Mouse (Mus musculus): Measurements from ENCODE around the gene Timp2.
"Not testable (repeated sequence)": the region's sequence is repeated elsewhere in the genome, so short reads cannot be mapped to it uniquely, and the experiment has no call there.

The Timp2 gene

GRCm38 (mm10) chr11:118330777-118331176, 24.8 kb downstream of the Timp2 start:
- no peak for DNase-seq

DNA sequence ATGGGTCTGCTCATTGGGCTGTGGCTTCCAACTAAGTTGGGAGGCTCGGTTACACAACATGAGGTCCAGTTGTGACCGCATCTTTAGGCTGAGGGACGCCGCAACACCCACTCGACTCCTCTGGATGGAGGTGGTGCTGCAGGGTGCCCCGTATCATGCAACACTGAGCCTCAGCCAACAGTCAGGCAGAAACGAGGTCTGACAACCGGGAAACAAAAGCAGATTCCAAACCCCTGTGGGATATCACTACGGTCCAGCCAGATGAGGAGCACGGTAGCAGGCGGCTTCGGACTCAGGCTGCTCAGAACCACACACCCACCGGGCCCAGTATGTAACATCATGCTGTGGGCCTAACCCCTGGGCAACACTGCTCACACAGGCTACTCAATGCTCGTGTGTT, 25.2 kb downstream of the Timp2 start:
- no peak for DNase-seq

DNA sequence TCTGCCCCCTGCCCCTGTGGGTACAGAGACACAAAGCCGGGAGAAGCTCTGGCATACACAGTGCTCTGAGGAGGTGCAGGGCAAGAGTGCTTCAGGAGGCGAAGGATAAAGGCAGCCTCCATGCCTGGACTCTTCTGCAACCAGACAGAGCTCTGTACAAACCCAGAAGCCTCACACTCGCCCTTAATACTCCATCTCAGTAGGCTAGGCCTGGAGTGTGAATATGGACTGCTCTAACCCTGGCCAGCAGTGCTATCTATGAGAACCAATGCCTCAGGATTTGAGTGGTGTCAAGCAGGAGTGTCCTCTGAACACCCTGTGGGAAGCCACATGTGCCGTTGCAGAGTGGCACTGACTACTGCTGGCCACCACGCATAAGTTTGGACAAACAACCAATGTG, 26.6 kb downstream of the Timp2 start:
- no peak for DNase-seq

- no peak for DNase-seq
Measured at GRCm38 (mm10) chr11:118328511-118328910, 27.0 kb downstream of the Timp2 start.

DNA sequence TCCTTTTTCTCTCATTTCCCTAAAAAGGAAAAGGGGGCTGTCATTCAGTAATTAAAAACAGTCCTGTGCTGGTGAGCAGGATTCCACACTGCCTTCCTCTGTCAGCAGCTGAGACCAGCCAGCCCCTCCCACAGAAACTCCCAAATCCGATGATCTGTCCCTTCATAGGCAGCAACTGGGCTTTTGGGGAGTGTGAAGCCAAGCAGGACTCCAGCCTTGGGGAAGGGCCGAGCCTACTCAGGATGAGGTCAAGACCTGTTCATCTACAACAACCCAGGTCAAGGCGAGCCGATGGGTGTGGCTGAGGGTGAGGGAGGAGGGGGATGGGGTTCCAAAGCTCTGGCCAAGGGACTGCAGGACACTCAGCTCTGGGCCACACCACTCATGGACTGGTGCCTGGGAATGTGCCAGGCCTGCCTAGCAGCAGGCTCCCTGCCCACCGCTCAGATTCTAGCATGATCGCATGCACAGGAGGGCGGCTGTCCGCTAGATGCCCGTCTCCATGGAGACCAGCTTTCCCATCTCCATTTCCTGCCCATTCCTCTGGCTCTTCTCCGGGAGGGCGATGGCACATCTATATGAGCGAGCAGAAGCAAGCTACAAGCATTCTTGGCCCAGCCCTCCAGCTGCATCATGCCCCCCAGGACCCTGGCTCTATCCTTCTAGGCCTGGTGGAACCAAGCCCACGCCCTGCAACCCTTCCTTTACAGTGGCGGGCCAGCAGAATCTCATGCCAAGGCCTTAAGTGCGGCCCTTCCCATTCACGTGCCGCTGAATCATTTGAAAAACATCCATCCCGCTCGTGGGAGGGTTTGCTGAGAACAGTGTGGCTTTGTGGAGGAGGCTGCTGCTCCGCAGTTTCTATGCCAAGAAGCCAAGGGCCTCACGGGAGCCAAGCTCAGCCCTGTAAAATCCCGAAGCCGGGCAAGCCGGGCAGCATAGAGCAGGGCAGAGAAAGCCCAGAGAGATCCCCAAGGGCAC, 28.3 kb downstream of the Timp2 start:
- peak; percentile 50 for DNase-seq

DNA sequence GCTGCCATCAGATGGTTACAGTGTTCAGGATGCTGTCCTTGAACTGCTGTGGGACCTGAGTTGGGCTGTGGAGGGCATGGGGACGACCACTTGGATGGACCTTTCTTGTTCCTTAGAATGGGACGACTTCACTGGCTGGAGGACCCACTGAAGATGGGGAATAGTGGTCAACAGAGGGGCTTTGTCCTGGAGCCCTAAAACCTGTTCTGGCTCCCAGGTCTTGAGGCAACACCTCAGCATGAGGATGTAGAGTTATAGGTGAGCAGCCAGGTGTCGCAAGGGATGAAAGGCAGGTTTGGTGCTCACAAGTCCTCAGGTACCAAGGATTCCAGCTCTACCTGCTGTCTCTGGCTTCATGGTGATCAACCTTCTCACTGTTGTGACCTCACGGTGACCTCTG, 29.0 kb downstream of the Timp2 start:
- DNase-seq = no peak

DNA sequence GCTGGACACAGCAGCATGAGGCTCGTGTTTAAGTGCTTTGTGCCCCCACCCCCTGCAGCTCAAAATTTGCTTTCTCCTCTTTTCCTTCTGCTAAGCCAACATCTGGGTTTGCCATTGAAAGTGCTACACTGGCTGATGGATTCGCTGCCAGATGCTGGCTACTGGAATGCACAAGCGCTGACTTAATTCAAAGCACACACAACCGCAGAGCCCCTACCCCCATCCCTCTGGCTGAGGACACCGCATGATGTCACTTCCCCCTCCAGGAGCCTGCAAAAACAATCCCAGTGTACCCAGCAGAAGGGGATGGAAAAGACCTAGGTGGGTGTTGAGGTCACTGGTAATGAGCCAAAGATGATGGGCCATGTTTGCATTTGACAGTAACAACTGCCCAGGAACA, 31.0 kb downstream of the Timp2 start:
- no peak for DNase-seq

GRCm38 (mm10) chr11:118323974-118324373, 31.6 kb downstream of the Timp2 start:
- DNase-seq = no peak

GRCm38 (mm10) chr11:118322647-118323046, 32.9 kb downstream of the Timp2 start:
- DNase-seq = no peak

DNA sequence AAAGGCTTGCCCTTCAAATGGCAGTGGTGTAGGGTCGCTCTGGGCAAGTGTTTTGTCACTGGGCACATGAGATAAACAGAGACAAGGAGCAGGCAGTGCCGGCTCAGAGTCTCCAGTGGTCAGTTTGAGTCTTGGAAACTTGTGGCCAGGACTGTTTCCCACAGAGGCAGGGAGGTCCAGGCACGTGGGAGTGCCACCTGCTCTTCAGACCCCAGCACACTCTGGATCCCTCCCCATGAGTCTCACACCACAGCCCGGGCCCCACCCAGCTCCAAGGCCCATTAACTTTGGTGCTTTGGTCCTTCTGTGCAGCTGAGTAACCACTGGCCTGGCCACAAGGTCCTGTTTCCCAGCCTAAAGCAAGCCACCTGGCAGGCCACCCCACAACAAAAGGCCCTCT, 33.6 kb downstream of the Timp2 start:
- DNase-seq = no peak

DNA sequence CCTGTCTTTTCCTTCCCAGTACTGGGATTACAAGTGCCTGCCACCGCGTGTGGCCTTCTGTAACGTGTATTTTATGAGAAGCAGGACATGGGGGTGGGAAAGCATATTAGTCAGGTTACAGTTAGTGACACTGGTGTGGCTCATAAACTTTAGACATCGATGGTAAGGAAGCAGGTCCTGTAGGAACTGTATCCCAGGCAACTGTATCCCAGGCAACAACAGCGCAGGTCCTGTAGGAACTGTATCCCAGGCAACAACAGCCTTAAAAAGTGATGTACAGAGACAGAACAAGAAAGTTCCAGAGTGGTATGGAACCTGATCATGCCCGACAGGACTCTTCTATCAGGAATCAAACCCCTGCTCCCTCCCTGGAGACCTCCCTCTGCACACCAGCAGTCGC, 34.0 kb downstream of the Timp2 start:
- DNase-seq = no peak

DNA sequence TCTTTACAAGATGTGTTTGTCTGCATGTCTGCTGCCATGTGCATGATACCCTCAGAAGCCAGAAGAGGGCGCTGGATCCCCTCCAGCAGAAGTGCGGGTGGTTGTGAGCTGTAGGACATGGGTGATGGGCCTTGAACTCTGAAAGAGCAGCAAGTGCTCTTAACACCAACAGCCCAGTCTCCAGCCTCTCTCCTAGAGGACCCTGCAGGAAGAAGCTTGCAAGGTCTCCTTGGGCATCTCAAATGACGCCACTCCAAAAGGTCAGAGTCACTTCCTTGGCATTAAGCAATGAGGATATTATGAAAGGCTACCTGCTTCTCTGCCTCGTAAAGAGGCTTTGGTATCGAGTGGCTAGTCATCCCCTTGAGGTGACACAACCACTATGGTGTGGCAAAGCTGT, 36.9 kb downstream of the Timp2 start:
- no peak for DNase-seq

GRCm38 (mm10) chr11:118317129-118317528, 38.4 kb downstream of the Timp2 start:
- DNase-seq = peak; percentile 29

DNA sequence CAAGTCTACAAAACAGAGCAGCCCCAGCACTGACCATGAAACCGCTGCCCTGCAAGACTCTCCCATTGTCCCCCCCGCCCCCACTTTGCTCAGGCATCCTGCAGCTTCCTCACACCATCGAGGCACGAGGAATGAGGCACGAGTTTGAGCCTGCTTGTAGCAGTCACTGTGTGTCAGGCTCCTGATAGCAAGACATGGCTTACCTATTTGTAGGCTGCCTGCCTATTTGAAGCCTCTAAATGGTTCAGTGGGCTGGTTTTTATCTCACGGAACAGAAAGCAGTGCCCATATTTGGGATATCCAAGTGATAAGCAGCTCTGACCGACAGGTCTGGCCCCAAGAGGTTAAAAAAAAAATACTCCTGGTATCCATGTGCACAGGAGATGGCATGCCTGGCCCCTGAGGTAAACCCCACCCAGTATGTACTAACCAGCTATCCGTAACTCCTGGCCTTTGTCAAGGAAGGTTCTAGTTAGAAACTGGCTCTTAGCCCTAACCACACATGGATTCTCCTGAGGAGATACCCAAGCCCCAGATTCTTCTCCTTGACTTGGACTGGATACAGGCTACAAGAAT, 39.2 kb downstream of the Timp2 start:
- no peak for DNase-seq

DNA sequence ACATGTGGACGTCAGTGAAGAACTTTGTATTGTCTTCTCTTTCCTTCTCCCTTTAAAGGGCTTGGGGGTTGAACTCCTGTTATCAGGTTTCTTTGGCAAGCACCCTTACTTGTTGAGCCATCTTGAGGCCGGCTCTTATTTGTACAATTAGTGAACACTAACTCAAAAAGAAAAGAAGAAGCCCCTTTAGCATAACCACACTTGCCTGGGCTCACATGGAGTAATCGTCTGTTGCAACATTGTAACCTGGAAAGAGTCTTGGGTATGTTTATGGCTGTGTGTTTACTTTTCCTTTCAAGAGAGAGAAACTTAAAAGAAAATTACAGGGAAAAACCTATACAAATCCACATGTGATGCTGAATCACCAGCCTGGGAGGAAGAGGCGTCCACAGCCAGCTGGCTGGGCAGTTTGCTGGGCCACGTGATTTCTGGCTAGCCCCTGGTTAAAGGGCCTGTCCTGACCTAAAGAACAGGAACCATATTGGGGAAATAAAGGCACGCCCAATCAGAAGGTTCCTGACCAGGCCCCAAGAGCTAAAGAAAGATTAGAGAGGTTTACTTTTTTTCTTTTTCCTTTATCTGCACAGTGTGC, 43.3 kb downstream of the Timp2 start:
- no peak for DNase-seq

GRCm38 (mm10) chr11:118307962-118308361, 47.6 kb downstream of the Timp2 start:
- DNase-seq = not testable (repeated sequence)

- DNase-seq = not testable (repeated sequence)
Measured at GRCm38 (mm10) chr11:118303959-118304358, 51.6 kb downstream of the Timp2 start.

GRCm38 (mm10) chr11:118298810-118299209, 56.7 kb downstream of the Timp2 start:
- DNase-seq = no peak

- no peak for DNase-seq
Measured at GRCm38 (mm10) chr11:118297967-118298366, 57.6 kb downstream of the Timp2 start.

DNA sequence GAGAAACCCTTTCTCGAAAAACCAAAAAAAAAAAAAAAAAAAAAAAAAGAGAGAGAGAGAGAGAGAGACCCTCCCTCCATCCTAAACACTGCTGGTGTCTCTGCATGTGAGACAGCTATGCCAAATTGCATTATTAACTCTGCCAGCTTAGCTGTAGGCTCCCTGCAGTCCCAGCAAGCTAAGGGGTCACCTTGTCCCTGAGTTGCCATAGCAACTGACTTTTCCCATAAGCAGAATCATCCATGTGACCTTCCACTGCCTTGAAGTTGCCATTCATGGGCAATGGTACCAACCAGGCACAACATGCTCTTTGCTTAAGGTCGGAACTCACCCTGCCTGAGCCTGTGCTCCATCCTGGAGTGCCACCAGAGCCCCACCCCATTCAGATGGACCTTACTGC, 60.5 kb downstream of the Timp2 start:
- no peak for DNase-seq

DNA sequence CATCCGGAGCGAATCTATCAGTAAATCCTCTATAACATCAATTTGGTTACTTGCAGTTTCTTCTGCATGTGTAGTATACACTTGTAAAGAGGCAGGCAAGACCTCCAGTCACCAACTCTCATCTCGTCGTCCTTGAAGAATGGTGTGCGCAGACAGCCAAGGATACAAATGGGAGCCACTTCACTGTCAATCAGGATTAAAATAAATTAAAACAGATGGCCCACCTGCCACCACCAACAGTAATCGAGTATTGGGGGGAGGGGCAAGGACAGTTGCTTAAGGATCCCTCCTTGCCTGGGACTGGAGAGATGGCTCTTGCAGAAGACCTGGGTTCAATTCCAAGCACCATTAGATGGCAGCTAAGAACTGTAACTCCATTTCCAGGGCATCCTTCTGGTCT, 62.9 kb downstream of the Timp2 start:
- no peak for DNase-seq

- DNase-seq = peak; percentile 100
Measured at GRCm38 (mm10) chr11:118289999-118290889, 65.3 kb downstream of the Timp2 start, which contains the start of gene Usp36. Gene Usp36 (minus strand): TSS chr11:118290244.

DNA sequence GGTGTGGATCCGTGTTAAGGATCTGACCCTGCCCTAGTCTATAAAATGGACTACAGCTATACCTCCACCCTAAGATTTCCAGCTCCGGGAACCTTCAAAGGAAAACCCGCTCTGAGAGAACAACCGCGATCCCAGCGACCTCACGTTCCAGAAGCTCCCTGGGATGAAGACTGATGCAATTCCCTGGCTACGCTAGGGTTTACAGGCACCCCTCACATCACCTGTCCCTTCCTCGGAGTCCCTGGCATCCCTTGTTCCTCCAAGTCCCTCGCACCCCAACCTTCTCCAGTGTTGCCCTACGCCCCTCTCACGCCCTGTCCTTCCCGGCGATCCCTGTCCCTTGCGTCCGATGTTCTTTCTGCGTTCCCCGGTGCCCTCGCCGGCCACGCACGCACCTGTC, 66.0 kb downstream of the Timp2 start:
- no peak for DNase-seq
